Mouse (Mus musculus) liver, postnatal 0 days (tissue): ENCODE data around the gene Hist1h1a. TPM values are rescaled to one million over a fixed set of nuclear protein-coding genes. Genes with fewer than 3 reads are reported as not detected.
"Not testable (repeated sequence)": the region's sequence is repeated elsewhere in the genome, so short reads cannot be mapped to it uniquely, and the experiment has no call there.

ENCODE experiments used
- ATAC-seq: fragments of 200-750 bp; cut with Nextera tagmentation; 2 replicates; pipeline ENCODE4 v1.8.0; 2017; ENCODE audit warnings: mild to moderate bottlenecking, moderate library complexity
- DNase-seq: peaks from one replicate; pipeline ENCODE4 v3.0.0-alpha.2; 2016
- H3K27ac ChIP-seq: fragments of 300-500 bp; sonication (generic); 2 replicates; pipeline ENCODE4 v1.5.1; 2014; ENCODE audit warnings: antibody characterized with exemption, moderate library complexity, mild to moderate bottlenecking, low read depth
- H3K27me3 ChIP-seq: fragments of 300-500 bp; sonication (generic); 2 replicates; pipeline ENCODE4 v1.6.1; 2014; ENCODE audit warnings: low read length, control low read depth, mixed read lengths; ENCODE audit not compliant: insufficient read depth
- H3K36me3 ChIP-seq: fragments of 300-500 bp; sonication (generic); replicated peaks from 2 replicates; pipeline ENCODE4 v1.6.1; 2014; ENCODE audit warnings: mild to moderate bottlenecking, control low read depth, low read length, moderate library complexity, mixed read lengths; ENCODE audit not compliant: insufficient read depth
- H3K4me1 ChIP-seq: fragments of 300-500 bp; sonication (generic); 2 replicates; pipeline ENCODE4 v1.6.1; 2014; ENCODE audit warnings: antibody characterized with exemption, mild to moderate bottlenecking, control low read depth; ENCODE audit not compliant: insufficient read depth
- H3K4me2 ChIP-seq: fragments of 300-500 bp; sonication (generic); 2 replicates; pipeline ENCODE4 v1.6.1; 2014; ENCODE audit warnings: low read depth, mild to moderate bottlenecking, low read length, moderate library complexity, mixed read lengths
- H3K4me3 ChIP-seq: fragments of 300-500 bp; sonication (generic); 2 replicates; pipeline ENCODE4 v1.5.1; 2014; ENCODE audit warnings: low read depth, low read length
- H3K9ac ChIP-seq: fragments of 300-500 bp; sonication (generic); replicated peaks from 2 replicates; pipeline ENCODE4 v1.6.1; 2014; ENCODE audit warnings: mild to moderate bottlenecking, moderate library complexity
- H3K9me3 ChIP-seq: fragments of 300-500 bp; sonication (generic); 2 replicates; pipeline ENCODE4 v1.6.1; 2016; ENCODE audit warnings: mild to moderate bottlenecking, control low read depth, low read length, mixed read lengths
- CTCF ChIP-seq: sonication (generic); IDR thresholded peaks from 2 replicates; pipeline ENCODE4 v1.5.1; 2016; ENCODE audit warnings: antibody characterized with exemption, low read depth
- EP300 ChIP-seq: IDR thresholded peaks from 2 replicates; pipeline ENCODE4 v1.6.1; 2016; ENCODE audit warnings: antibody characterized with exemption, low read depth, mild to moderate bottlenecking
- WGBS: fragments of 180-500 bp; shearing (Covaris S2); extraction: QIAGEN DNeasy Blood & Tissue Kit; methylation state at CpG from one replicate; pipeline ENCODE4 v1.1.7; 2014; ENCODE audit not compliant: insufficient replicate concordance; 5-methylcytosine and 5-hydroxymethylcytosine counted together
- polyA plus RNA-seq: library from polyadenylated mRNA; unstranded; fragments of >200 nt; fragmentation: Nextera tagmentation; extraction: Ambion mirVana; gene quantifications from 2 replicates; pipeline ENCODE4 v1.2.1, GENCODE M21; 2015

The Hist1h1a gene
- polyA plus RNA-seq, 1 experiment from 2014 or later, result 4.6 TPM

GRCm38 (mm10) chr13:23746201-23747080 lies 17.0 kb upstream of the Hist1h1a start, which contains the start of gene Hist1h2bb:
Gene Hist1h2bb, plus strand, starts transcription at chr13:23746734.
- under 1% methylated on average over 37 of the region's 58 CpGs for WGBS
- Histone ChIP-seq H3K4me3 (peak within 1 kb of the TSS; percentile 51), H3K4me2 (peak within 1 kb of the TSS; percentile 65), H3K9ac (peak within 1 kb of the TSS; percentile 53), H3K27ac (peak within 1 kb of the TSS; percentile 99)
- TF ChIP-seq CTCF (peak; percentile 33), EP300 (peak; percentile 85)
- peak; percentile 82 for DNase-seq
- H3K9me3 ChIP-seq, H3K27me3 ChIP-seq, H3K4me1 ChIP-seq, H3K36me3 ChIP-seq: not testable (repeated sequence)
- peak; percentile 82 for ATAC-seq

DNA sequence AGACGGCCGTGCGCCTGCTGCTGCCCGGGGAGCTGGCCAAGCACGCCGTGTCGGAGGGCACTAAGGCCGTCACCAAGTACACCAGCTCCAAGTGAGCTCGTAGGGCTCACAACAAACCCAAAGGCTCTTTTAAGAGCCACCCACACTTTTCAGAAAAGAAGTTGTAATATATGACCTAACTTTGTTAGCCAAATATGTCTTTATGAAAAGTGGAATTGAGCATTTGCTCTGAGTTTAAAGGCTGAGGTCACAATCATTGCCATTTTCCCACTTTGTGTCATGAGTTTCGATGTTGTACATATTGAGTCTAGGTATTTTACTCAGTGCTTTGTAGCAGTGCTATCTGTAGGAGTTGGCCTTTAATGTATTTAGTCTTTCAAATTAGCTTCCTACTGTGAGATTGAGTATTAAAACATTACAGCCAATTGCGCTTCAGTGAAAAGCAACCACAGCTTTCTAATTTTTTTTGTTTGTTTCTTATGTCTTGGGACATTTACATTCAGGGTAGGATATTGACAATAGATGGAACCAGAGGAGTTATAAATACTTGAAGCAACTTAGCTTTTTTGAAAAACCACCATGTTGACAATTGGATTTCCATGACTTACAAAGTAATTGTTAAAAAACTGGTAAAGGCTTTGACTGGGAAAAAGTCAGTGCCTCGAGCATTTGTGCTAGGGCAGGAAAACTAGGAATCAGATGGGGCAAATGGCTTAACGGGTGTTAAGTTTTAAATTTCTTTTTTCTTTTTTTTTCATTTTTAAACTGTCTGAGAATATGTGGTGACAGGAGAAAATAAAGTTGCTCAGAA lies 16.2 kb upstream of the Hist1h1a start:
- H3K27ac ChIP-seq, result peak overlapping the region; percentile 99
- no peaks in the 10 kb centered on the region for H3K27me3 ChIP-seq
- H3K4me3 ChIP-seq, result peak overlapping the region; percentile 51
- H3K9ac ChIP-seq, result peak overlapping the region; percentile 53
- H3K4me1 ChIP-seq, result peaks cover 10% of the 10 kb centered on the region
- TF ChIP-seq CTCF (no peak), EP300 (no peak)
- WGBS, result 8% methylated on average over 10 of the region's 13 CpGs
- DNase-seq, result no peak
- peak overlapping the region; percentile 65 for H3K4me2 ChIP-seq
- H3K36me3 ChIP-seq, result no peaks in the 10 kb centered on the region
- peak; percentile 5 for ATAC-seq
- H3K9me3 ChIP-seq, result no peaks in the 10 kb centered on the region

- Histone ChIP-seq H3K9ac (peak overlapping the region; percentile 53; the same call in 1 of the 2 replicates), H3K27ac (peak overlapping the region; percentile 99), H3K4me2 (peak overlapping the region; percentile 65), H3K4me1 (peaks cover 10% of the 10 kb centered on the region), H3K27me3 (no peaks in the 10 kb centered on the region), H3K36me3 (no peaks in the 10 kb centered on the region), H3K4me3 (no peak overlapping the region; the same call in 1 of the 2 replicates), H3K9me3 (no peaks in the 10 kb centered on the region)
- TF ChIP-seq CTCF, result no peak
- no peak for TF ChIP-seq EP300
- 10% methylated on average over 4 of the region's 4 CpGs for WGBS
- ATAC-seq (no peak), DNase-seq (peak; percentile 55)
These were observed 15.6 kb upstream of the Hist1h1a start for GRCm38 (mm10) chr13:23747892-23748288.

DNA sequence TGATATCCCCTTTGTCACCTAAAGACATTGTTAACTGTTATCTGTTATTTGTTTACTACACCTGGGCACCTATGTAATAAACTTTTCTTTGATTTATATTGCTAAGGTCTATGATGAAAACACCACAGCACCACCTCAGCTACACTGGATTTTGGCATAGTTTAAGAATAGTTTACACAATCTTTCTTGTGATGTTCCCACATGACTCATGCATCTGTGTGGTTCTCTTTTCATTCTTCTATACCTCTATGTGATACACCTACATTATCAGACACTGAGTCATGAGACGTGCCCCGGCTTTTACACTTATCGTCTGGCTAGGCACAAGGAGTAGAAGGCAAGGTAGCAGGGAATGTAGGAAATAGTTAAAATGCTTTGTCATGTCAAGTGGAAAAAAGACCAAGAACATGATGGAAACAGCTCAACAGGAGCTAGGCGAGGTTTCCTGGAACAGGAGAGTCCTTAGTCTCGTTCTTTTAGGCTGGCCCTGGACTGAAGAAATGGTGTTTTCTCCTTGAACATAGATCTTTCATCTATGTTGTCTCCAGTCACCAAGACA lies 13.8 kb upstream of the Hist1h1a start:
- WGBS, result 88% methylated on average over 5 of the region's 5 CpGs
- no peak overlapping the region for H3K4me3 ChIP-seq
- DNase-seq (no peak), ATAC-seq (no peak)
- TF ChIP-seq CTCF, result no peak
- no peak for TF ChIP-seq EP300
- H3K4me1 ChIP-seq, result peaks cover 10% of the 10 kb centered on the region
- no peaks in the 10 kb centered on the region for H3K36me3 ChIP-seq
- no peaks in the 10 kb centered on the region for H3K27me3 ChIP-seq
- H3K4me2 ChIP-seq, result no peak overlapping the region
- peak overlapping the region; percentile 99; the same call in 1 of the 2 replicates for H3K27ac ChIP-seq
- H3K9ac ChIP-seq, result no peak overlapping the region
- H3K9me3 ChIP-seq, result no peaks in the 10 kb centered on the region

- H3K36me3 ChIP-seq, H3K9me3 ChIP-seq, H3K27me3 ChIP-seq: not testable (repeated sequence)
- Histone ChIP-seq H3K9ac (peak within 1 kb of the TSS; percentile 68), H3K4me3 (peak within 1 kb of the TSS; percentile 19), H3K4me2 (peak within 1 kb of the TSS; percentile 54), H3K4me1 (peaks cover 12% of the 10 kb centered on the region), H3K27ac (peak within 1 kb of the TSS; percentile 99)
- DNase-seq (peak; percentile 82), ATAC-seq (peak; percentile 43)
- WGBS, result 1% methylated on average over 30 of the region's 47 CpGs
- TF ChIP-seq CTCF, result peak; percentile 25
- TF ChIP-seq EP300, result peak; percentile 76
These were observed 12.5 kb upstream of the Hist1h1a start, which contains the start of gene Hist1h2ab for GRCm38 (mm10) chr13:23750839-23751477. Gene Hist1h2ab, plus strand, starts transcription at chr13:23751126.
